Mouse (Mus musculus) forebrain, embryonic 13.5 days (tissue): ENCODE measurements around the gene Tes. TPM values are rescaled to one million over a fixed set of nuclear protein-coding genes. Genes with fewer than 3 reads are reported as not detected.

Experiments
- ATAC-seq: fragments of 200-750 bp; cut with Nextera tagmentation; 2 replicates; pipeline ENCODE4 v1.8.0; 2017
- H3K27ac ChIP-seq: fragments of 300-500 bp; sonication (generic); 2 replicates; pipeline ENCODE4 v1.5.1; 2015; ENCODE audit warnings: inconsistent platforms, mild to moderate bottlenecking, moderate library complexity
- H3K27me3 ChIP-seq: fragments of 300-500 bp; sonication (generic); 2 replicates; pipeline ENCODE4 v1.6.1; 2015; ENCODE audit warnings: mild to moderate bottlenecking, inconsistent platforms
- H3K36me3 ChIP-seq: fragments of 300-500 bp; sonication (generic); 2 replicates; pipeline ENCODE4 v1.6.1; 2015; ENCODE audit warnings: mild to moderate bottlenecking, inconsistent platforms; ENCODE audit not compliant: poor library complexity, severe bottlenecking
- H3K4me1 ChIP-seq: fragments of 300-500 bp; sonication (generic); 2 replicates; pipeline ENCODE4 v1.6.1; 2015; ENCODE audit warnings: inconsistent platforms
- H3K4me2 ChIP-seq: fragments of 300-500 bp; sonication (generic); 2 replicates; pipeline ENCODE4 v1.6.1; 2015; ENCODE audit warnings: inconsistent platforms, mild to moderate bottlenecking, moderate library complexity
- H3K4me3 ChIP-seq: fragments of 300-500 bp; sonication (generic); 2 replicates; pipeline ENCODE4 v1.5.1; 2015; ENCODE audit warnings: mild to moderate bottlenecking, inconsistent platforms
- H3K9ac ChIP-seq: fragments of 300-500 bp; sonication (generic); 2 replicates; pipeline ENCODE4 v1.6.1; 2015; ENCODE audit warnings: mild to moderate bottlenecking, inconsistent platforms
- H3K9me3 ChIP-seq: fragments of 300-500 bp; sonication (generic); replicated peaks from 2 replicates; pipeline ENCODE4 v1.6.1; 2016; ENCODE audit warnings: inconsistent platforms
- WGBS: fragments of 180-500 bp; shearing (Covaris S2); methylation state at CpG from one replicate; pipeline ENCODE4 v1.1.7; 2015; 5-methylcytosine and 5-hydroxymethylcytosine counted together
- polyA plus RNA-seq: library from polyadenylated mRNA; unstranded; fragments of >200 nt; fragmentation: Nextera tagmentation; extraction: Ambion mirVana; gene quantifications from 2 replicates; pipeline ENCODE4 v1.2.1, GENCODE M21; 2015

Tes gene
- 20.1 and 22.2 TPM in 2 replicates for polyA plus RNA-seq

- WGBS = under 1% methylated on average over 63 of the region's 63 CpGs
- H3K27ac ChIP-seq = no peak within 1 kb of the TSS
- peak; percentile 98 for ATAC-seq
Observed at GRCm38 (mm10) chr6:17064936-17065790, at the start of gene Tes. TSS of gene Tes (plus strand) at chr6:17065149.

GRCm38 (mm10) chr6:17025886-17026285 is 39.1 kb upstream of the Tes start:
- Histone ChIP-seq H3K36me3 (no peaks in the 10 kb centered on the region), H3K27me3 (no peaks in the 10 kb centered on the region), H3K4me3 (no peak overlapping the region), H3K9me3 (no peaks in the 10 kb centered on the region), H3K4me1 (no peaks in the 10 kb centered on the region), H3K4me2 (no peak overlapping the region), H3K9ac (no peak overlapping the region), H3K27ac (no peak overlapping the region)
- WGBS = 62% methylated on average over 7 of the region's 7 CpGs
- ATAC-seq = no peak

More at GRCm38 (mm10) chr6:17064936-17065790, at the start of gene Tes:
- Histone ChIP-seq H3K36me3 (no peaks in the 10 kb centered on the region), H3K4me2 (peak within 1 kb of the TSS; percentile 92), H3K9ac (peak within 1 kb of the TSS; percentile 80), H3K9me3 (no peaks in the 10 kb centered on the region), H3K4me3 (peak within 1 kb of the TSS; percentile 75), H3K27me3 (peaks cover 18% of the 10 kb centered on the region), H3K4me1 (peaks cover 14% of the 10 kb centered on the region)

GRCm38 (mm10) chr6:17027572-17027971 is 37.4 kb upstream of the Tes start:
- Histone ChIP-seq H3K27me3 (no peaks in the 10 kb centered on the region), H3K27ac (no peak overlapping the region), H3K4me1 (0 out of 2 replicates have a peak, but pooled peaks cover 5% of the 10 kb centered on the region), H3K36me3 (no peaks in the 10 kb centered on the region), H3K9ac (no peak overlapping the region), H3K9me3 (no peaks in the 10 kb centered on the region), H3K4me3 (no peak overlapping the region), H3K4me2 (no peak overlapping the region)
- WGBS = 24% methylated on average over 8 of the region's 8 CpGs
- ATAC-seq = 0 out of 2 replicates have a peak, but pooled peaks have one; percentile 13

DNA sequence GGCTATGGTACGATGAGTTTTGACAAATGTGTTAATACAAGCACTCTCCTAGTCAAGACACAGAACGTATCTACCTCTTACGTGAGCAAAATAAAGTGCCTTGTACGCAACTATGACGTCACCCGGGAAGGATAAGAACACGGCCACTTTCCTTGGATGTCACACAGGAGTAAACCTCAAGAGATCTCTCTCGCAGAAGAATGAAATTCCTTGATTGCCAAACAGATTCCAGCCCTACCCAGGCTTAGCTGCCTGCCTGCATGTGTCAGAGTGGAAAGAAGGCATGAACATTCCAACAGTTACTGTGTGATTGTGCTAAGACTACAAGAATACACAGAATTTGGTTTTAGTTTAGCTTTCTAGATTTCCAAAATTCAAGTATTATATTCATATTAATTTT is 36.1 kb upstream of the Tes start:
- WGBS = 85% methylated on average over 8 of the region's 8 CpGs
- no peak for ATAC-seq

GRCm38 (mm10) chr6:17032231-17032728 is 32.7 kb upstream of the Tes start:
- Histone ChIP-seq H3K4me1 (0 out of 2 replicates have a peak, but pooled peaks cover 5% of the 10 kb centered on the region), H3K36me3 (no peaks in the 10 kb centered on the region), H3K9ac (no peak overlapping the region), H3K9me3 (no peaks in the 10 kb centered on the region), H3K27ac (no peak overlapping the region), H3K4me3 (no peak overlapping the region), H3K27me3 (no peaks in the 10 kb centered on the region), H3K4me2 (no peak overlapping the region)
- 0% methylated on average over 2 of the region's 2 CpGs for WGBS
- no peak for ATAC-seq

More for the DNA sequence above, 36.1 kb upstream of the Tes start:
- Histone ChIP-seq H3K4me1 (0 out of 2 replicates have a peak, but pooled peaks cover 5% of the 10 kb centered on the region), H3K27me3 (no peaks in the 10 kb centered on the region), H3K27ac (no peak overlapping the region), H3K4me2 (no peak overlapping the region), H3K9me3 (no peaks in the 10 kb centered on the region), H3K36me3 (no peaks in the 10 kb centered on the region), H3K4me3 (no peak overlapping the region), H3K9ac (no peak overlapping the region)

DNA sequence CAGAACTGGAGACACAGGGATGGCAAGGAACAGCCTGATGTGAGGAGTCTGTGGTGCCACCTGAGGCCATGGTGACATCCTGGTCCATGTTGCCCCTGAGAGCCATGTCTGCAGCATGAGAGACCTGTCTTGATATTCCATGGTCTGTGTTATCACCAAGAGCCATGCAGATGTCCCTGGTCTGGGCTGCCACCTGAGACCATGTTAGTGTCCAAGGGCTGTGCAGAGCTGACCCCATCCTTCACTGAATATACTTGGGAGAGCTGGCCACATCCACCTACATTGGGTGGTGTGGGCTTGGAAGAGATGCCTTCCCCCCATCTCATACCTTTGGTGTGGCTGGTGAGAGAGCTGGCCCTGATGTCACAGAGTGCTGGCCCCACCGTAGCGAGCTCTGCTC is 30.9 kb upstream of the Tes start:
- ATAC-seq = no peak
- Histone ChIP-seq H3K27ac (no peak overlapping the region), H3K36me3 (no peaks in the 10 kb centered on the region), H3K4me2 (no peak overlapping the region), H3K4me1 (0 out of 2 replicates have a peak, but pooled peaks cover 5% of the 10 kb centered on the region), H3K4me3 (no peak overlapping the region), H3K9me3 (no peaks in the 10 kb centered on the region), H3K9ac (no peak overlapping the region), H3K27me3 (no peaks in the 10 kb centered on the region)
- 95% methylated on average over 2 of the region's 2 CpGs for WGBS

- no peak for ATAC-seq
- Histone ChIP-seq H3K36me3 (no peaks in the 10 kb centered on the region), H3K9me3 (no peaks in the 10 kb centered on the region), H3K4me1 (0 out of 2 replicates have a peak, but pooled peaks cover 5% of the 10 kb centered on the region), H3K27me3 (no peaks in the 10 kb centered on the region), H3K27ac (no peak overlapping the region), H3K4me3 (no peak overlapping the region), H3K9ac (no peak overlapping the region), H3K4me2 (no peak overlapping the region)
Observed at GRCm38 (mm10) chr6:17035228-17035627, 29.7 kb upstream of the Tes start.

DNA sequence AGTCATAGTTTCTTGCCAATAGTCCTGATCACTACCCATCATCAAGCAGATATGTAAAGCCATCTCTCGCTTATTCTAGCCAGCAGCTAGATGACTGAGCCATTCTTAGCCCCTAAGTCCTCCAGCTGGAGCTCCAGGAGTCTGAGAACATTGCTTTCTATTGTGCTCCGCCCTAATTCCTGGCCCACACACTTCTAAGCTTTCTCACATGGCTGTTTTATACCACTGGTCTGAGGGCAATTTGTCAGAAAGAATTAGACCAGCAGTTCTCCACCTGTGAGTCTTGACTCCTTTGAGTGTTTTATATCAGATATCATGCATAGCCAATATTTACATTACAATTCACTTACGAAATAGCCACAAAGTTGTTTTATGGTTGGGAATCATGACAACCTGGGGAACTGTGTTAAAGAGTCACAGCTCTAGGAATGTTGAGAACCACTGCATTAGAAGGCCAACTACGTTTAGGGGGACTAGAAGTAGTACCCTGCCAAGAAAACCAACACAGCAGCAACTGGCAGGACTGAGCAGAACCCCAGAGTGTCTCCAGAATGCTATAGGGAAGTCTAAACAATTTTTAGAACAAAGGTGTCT is 13.4 kb upstream of the Tes start:
- Histone ChIP-seq H3K36me3 (no peaks in the 10 kb centered on the region), H3K4me1 (no peaks in the 10 kb centered on the region), H3K4me3 (no peak overlapping the region), H3K4me2 (no peak overlapping the region), H3K27me3 (no peaks in the 10 kb centered on the region), H3K9ac (no peak overlapping the region), H3K27ac (no peak overlapping the region), H3K9me3 (no peaks in the 10 kb centered on the region)
- WGBS = 84% methylated on average over 4 of the region's 4 CpGs
- ATAC-seq = no peak

DNA sequence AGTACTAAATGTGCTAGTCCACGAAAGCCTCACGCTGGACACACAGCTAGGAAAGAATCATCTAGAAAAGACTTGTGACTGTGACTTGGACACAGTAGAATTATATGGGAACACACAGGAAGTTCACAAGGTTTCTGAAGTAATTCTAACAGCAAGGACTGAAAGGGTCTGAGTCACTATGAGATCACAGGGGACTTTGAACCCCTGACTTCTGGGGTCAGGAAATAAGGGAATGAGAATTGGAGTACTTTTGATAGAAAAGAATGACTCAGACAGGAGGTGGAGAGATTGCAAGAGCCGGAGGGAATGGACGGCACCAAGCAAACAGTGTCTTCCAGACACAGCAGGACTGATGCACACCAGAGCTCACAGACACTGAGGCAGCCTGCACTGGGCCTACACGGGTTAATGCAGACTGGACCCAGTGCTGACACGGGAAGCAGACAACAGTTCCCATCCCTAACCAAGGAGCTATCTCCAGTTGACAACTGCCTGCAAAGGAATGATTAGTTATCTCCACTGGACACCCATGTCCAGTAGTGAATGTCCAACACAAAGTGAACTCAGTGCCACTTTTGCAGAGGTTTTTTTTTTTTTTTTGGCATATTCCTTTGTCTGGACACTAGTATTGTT is 11.8 kb upstream of the Tes start:
- no peaks in the 10 kb centered on the region for H3K36me3 ChIP-seq

GRCm38 (mm10) chr6:17054781-17055180 is 10.2 kb upstream of the Tes start:
- Histone ChIP-seq H3K4me2 (no peak overlapping the region), H3K9ac (no peak overlapping the region), H3K4me1 (no peaks in the 10 kb centered on the region), H3K4me3 (no peak overlapping the region), H3K36me3 (no peaks in the 10 kb centered on the region), H3K27me3 (no peaks in the 10 kb centered on the region), H3K9me3 (no peaks in the 10 kb centered on the region), H3K27ac (no peak overlapping the region)
- WGBS = 84% methylated on average over 2 of the region's 2 CpGs
- no peak for ATAC-seq

More for the DNA sequence above, 11.8 kb upstream of the Tes start:
- no peaks in the 10 kb centered on the region for H3K9me3 ChIP-seq
- H3K4me2 ChIP-seq = no peak overlapping the region
- no peak overlapping the region for H3K27ac ChIP-seq
- no peak overlapping the region for H3K4me3 ChIP-seq
- 80% methylated on average over 6 of the region's 6 CpGs for WGBS
- no peaks in the 10 kb centered on the region for H3K27me3 ChIP-seq
- H3K4me1 ChIP-seq = no peaks in the 10 kb centered on the region
- ATAC-seq = no peak
- no peak overlapping the region for H3K9ac ChIP-seq

- Histone ChIP-seq H3K9me3 (no peaks in the 10 kb centered on the region), H3K9ac (no peak overlapping the region), H3K4me3 (no peak overlapping the region), H3K4me1 (no peaks in the 10 kb centered on the region), H3K36me3 (no peaks in the 10 kb centered on the region), H3K27me3 (no peaks in the 10 kb centered on the region), H3K27ac (no peak overlapping the region), H3K4me2 (no peak overlapping the region)
- no peak for ATAC-seq
- WGBS = 86% methylated on average over 2 of the region's 2 CpGs
Observed at GRCm38 (mm10) chr6:17055659-17056058, 9.3 kb upstream of the Tes start.

DNA sequence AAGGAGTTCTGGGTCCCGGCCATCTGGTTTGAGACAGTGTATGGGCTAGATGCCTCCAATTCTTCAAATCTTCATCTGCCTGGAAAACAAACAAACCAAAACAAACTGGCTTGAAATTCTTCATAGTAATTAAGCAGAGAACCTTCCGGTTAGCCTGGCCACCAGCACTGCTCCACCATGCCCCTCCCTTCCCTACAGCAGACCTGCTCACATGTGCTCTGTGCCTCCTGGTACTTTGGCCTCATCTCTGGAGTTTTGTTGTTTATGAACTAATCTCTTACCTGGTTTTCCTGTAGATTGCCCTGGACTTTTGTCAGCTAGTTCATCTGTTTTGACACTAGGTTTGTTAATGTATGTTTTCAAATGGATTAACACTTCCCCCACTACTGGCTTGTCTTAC is 5.4 kb upstream of the Tes start:
- Histone ChIP-seq H3K27me3 (peaks cover 7% of the 10 kb centered on the region; the same call in 1 of the 2 replicates), H3K9me3 (no peaks in the 10 kb centered on the region), H3K4me2 (no peak overlapping the region), H3K9ac (no peak overlapping the region), H3K36me3 (no peaks in the 10 kb centered on the region), H3K4me3 (no peak overlapping the region), H3K27ac (no peak overlapping the region), H3K4me1 (no peaks in the 10 kb centered on the region)
- 88% methylated on average over 2 of the region's 2 CpGs for WGBS
- ATAC-seq = no peak
